Mouse (Mus musculus): ENCODE measurements around the gene Plekha1. TPM values are rescaled to one million over a fixed set of nuclear protein-coding genes. Genes with fewer than 3 reads are reported as not detected.

The Plekha1 gene
- polyA plus RNA-seq, 1 experiment from 2014 or later = 45.1 TPM

GRCm38 (mm10) chr7:130896064-130896463 lies 30.5 kb downstream of the Plekha1 start:
- no peaks in the 10 kb centered on the region for H3K9me3 ChIP-seq
- H3K36me3 ChIP-seq = peaks cover 13% of the 10 kb centered on the region; the same call in 1 of the 2 replicates
- no peak for ATAC-seq (ENCODE audit: insufficient number of reproducible peaks, insufficient read depth, low FRiP score, low TSS enrichment)
- no peak overlapping the region for H3K4me2 ChIP-seq (replicated peaks)
- no peak overlapping the region for H3K9ac ChIP-seq
- no peaks in the 10 kb centered on the region for H3K27me3 ChIP-seq
- no peak overlapping the region for H3K4me3 ChIP-seq
- H3K27ac ChIP-seq = no peak overlapping the region
- 87% methylated on average over 3 of the region's 3 CpGs for WGBS
- no peaks in the 10 kb centered on the region for H3K4me1 ChIP-seq

GRCm38 (mm10) chr7:130897201-130897600 lies 31.6 kb downstream of the Plekha1 start:
- no peak overlapping the region for H3K4me3 ChIP-seq
- no peak overlapping the region for H3K4me2 ChIP-seq (replicated peaks)
- H3K9ac ChIP-seq = no peak overlapping the region
- 89% methylated on average over 10 of the region's 10 CpGs for WGBS
- peaks cover 13% of the 10 kb centered on the region; the same call in 1 of the 2 replicates for H3K36me3 ChIP-seq
- H3K9me3 ChIP-seq = no peaks in the 10 kb centered on the region
- no peaks in the 10 kb centered on the region for H3K27me3 ChIP-seq
- H3K4me1 ChIP-seq = no peaks in the 10 kb centered on the region
- ATAC-seq (ENCODE audit: insufficient number of reproducible peaks, insufficient read depth, low FRiP score, low TSS enrichment) = no peak
- no peak overlapping the region for H3K27ac ChIP-seq

GRCm38 (mm10) chr7:130898373-130898772 lies 32.8 kb downstream of the Plekha1 start:
- no peak for ATAC-seq (ENCODE audit: insufficient number of reproducible peaks, insufficient read depth, low FRiP score, low TSS enrichment)
- WGBS = 81% methylated on average over 4 of the region's 4 CpGs
- no peak overlapping the region for H3K27ac ChIP-seq
- H3K9ac ChIP-seq = no peak overlapping the region
- no peaks in the 10 kb centered on the region for H3K9me3 ChIP-seq
- H3K27me3 ChIP-seq = no peaks in the 10 kb centered on the region
- H3K36me3 ChIP-seq = peaks cover 7% of the 10 kb centered on the region; the same call in 1 of the 2 replicates
- H3K4me3 ChIP-seq = no peak overlapping the region
- H3K4me1 ChIP-seq = no peaks in the 10 kb centered on the region
- H3K4me2 ChIP-seq (replicated peaks) = no peak overlapping the region

GRCm38 (mm10) chr7:130900233-130900848 lies 34.8 kb downstream of the Plekha1 start:
- Histone ChIP-seq H3K4me2 (replicated peaks) (no peak overlapping the region), H3K27ac (no peak overlapping the region), H3K4me3 (no peak overlapping the region), H3K27me3 (no peaks in the 10 kb centered on the region), H3K36me3 (peaks cover 11% of the 10 kb centered on the region), H3K9me3 (no peaks in the 10 kb centered on the region), H3K4me1 (no peaks in the 10 kb centered on the region), H3K9ac (no peak overlapping the region)
- no peak for ATAC-seq (ENCODE audit: insufficient number of reproducible peaks, insufficient read depth, low FRiP score, low TSS enrichment)
- 89% methylated on average over 5 of the region's 5 CpGs for WGBS

GRCm38 (mm10) chr7:130902929-130903328 lies 37.4 kb downstream of the Plekha1 start:
- Histone ChIP-seq H3K4me1 (no peaks in the 10 kb centered on the region), H3K27me3 (no peaks in the 10 kb centered on the region), H3K9ac (no peak overlapping the region), H3K9me3 (no peaks in the 10 kb centered on the region), H3K27ac (no peak overlapping the region), H3K4me2 (replicated peaks) (no peak overlapping the region), H3K4me3 (no peak overlapping the region), H3K36me3 (peaks cover 11% of the 10 kb centered on the region)
- ATAC-seq (ENCODE audit: insufficient number of reproducible peaks, insufficient read depth, low FRiP score, low TSS enrichment) = no peak
- WGBS = 88% methylated on average over 1 of the region's 1 CpGs

GRCm38 (mm10) chr7:130903505-130904074 lies 38.0 kb downstream of the Plekha1 start:
- ATAC-seq (ENCODE audit: insufficient number of reproducible peaks, insufficient read depth, low FRiP score, low TSS enrichment) = no peak
- no peak overlapping the region for H3K9ac ChIP-seq

GRCm38 (mm10) chr7:130904571-130905365 lies 39.2 kb downstream of the Plekha1 start:
- Histone ChIP-seq H3K9ac (no peak overlapping the region), H3K36me3 (peaks cover 14% of the 10 kb centered on the region), H3K4me3 (no peak overlapping the region), H3K9me3 (no peaks in the 10 kb centered on the region), H3K27me3 (no peaks in the 10 kb centered on the region), H3K4me2 (replicated peaks) (no peak overlapping the region), H3K4me1 (no peaks in the 10 kb centered on the region), H3K27ac (no peak overlapping the region)
- no peak for ATAC-seq (ENCODE audit: insufficient number of reproducible peaks, insufficient read depth, low FRiP score, low TSS enrichment)
- WGBS = 87% methylated on average over 13 of the region's 13 CpGs

More at GRCm38 (mm10) chr7:130903505-130904074, 38.0 kb downstream of the Plekha1 start:
- H3K4me2 ChIP-seq (replicated peaks) = no peak overlapping the region
- no peaks in the 10 kb centered on the region for H3K9me3 ChIP-seq
- H3K36me3 ChIP-seq = peaks cover 12% of the 10 kb centered on the region
- no peak overlapping the region for H3K4me3 ChIP-seq
- no peaks in the 10 kb centered on the region for H3K27me3 ChIP-seq
- no peaks in the 10 kb centered on the region for H3K4me1 ChIP-seq
- no peak overlapping the region for H3K27ac ChIP-seq
- 87% methylated on average over 16 of the region's 16 CpGs for WGBS

- 92% methylated on average over 14 of the region's 14 CpGs for WGBS
- Histone ChIP-seq H3K4me2 (replicated peaks) (no peak overlapping the region), H3K4me1 (no peaks in the 10 kb centered on the region), H3K27me3 (no peaks in the 10 kb centered on the region), H3K36me3 (peaks cover 22% of the 10 kb centered on the region; the same call in 1 of the 2 replicates), H3K4me3 (no peak overlapping the region), H3K9ac (no peak overlapping the region), H3K9me3 (no peaks in the 10 kb centered on the region), H3K27ac (no peak overlapping the region)
- no peak for ATAC-seq (ENCODE audit: insufficient number of reproducible peaks, insufficient read depth, low FRiP score, low TSS enrichment)
These were observed 45.3 kb downstream of the Plekha1 start for GRCm38 (mm10) chr7:130910841-130911240.

GRCm38 (mm10) chr7:130914693-130915363 lies 49.3 kb downstream of the Plekha1 start:
- Histone ChIP-seq H3K9me3 (no peaks in the 10 kb centered on the region), H3K36me3 (0 out of 2 replicates have a peak, but pooled peaks cover 12% of the 10 kb centered on the region), H3K4me2 (replicated peaks) (no peak overlapping the region), H3K4me1 (no peaks in the 10 kb centered on the region), H3K27ac (no peak overlapping the region), H3K9ac (no peak overlapping the region), H3K4me3 (no peak overlapping the region), H3K27me3 (no peaks in the 10 kb centered on the region)
- whole genome bisulfite sequencing = 50% methylated on average over 5 of the region's 5 CpGs
- no peak for ATAC-seq (ENCODE audit: insufficient number of reproducible peaks, insufficient read depth, low FRiP score, low TSS enrichment)

- H3K4me2 ChIP-seq (replicated peaks) = no peak overlapping the region
- WGBS = 61% methylated on average over 2 of the region's 2 CpGs
- no peaks in the 10 kb centered on the region for H3K9me3 ChIP-seq
- no peaks in the 10 kb centered on the region for H3K4me1 ChIP-seq
- H3K27me3 ChIP-seq = no peaks in the 10 kb centered on the region
- no peak overlapping the region for H3K4me3 ChIP-seq
- no peak overlapping the region for H3K27ac ChIP-seq
- no peaks in the 10 kb centered on the region for H3K36me3 ChIP-seq
- no peak for ATAC-seq (ENCODE audit: insufficient number of reproducible peaks, insufficient read depth, low FRiP score, low TSS enrichment)
- no peak overlapping the region for H3K9ac ChIP-seq
These were observed 52.7 kb downstream of the Plekha1 start for GRCm38 (mm10) chr7:130918260-130918659.

GRCm38 (mm10) chr7:130922981-130923731 lies 57.6 kb downstream of the Plekha1 start:
- Histone ChIP-seq H3K9ac (no peak overlapping the region), H3K4me3 (no peak overlapping the region), H3K27ac (no peak overlapping the region), H3K4me1 (no peaks in the 10 kb centered on the region), H3K4me2 (replicated peaks) (no peak overlapping the region), H3K9me3 (no peaks in the 10 kb centered on the region), H3K36me3 (no peaks in the 10 kb centered on the region), H3K27me3 (no peaks in the 10 kb centered on the region)
- no peak for ATAC-seq (ENCODE audit: insufficient number of reproducible peaks, insufficient read depth, low FRiP score, low TSS enrichment)
- WGBS = 64% methylated on average over 13 of the region's 13 CpGs
